Mouse (Mus musculus): ENCODE measurements at regions not wholly inside any gene's neighbourhood (a gene's known extent, or its start where the extent isn't known, plus 50 kb on each side); places are given as distances from the start of the nearest gene placed in this dataset.
A peak's percentile ranks its signal among the peaks of the same experiment; 100 is the strongest.

- Histone ChIP-seq H3K27me3 (ENCODE audit: control insufficient read depth, insufficient read depth, low read length, poor library complexity, severe bottlenecking) (no peaks in the 10 kb centered on the region), H3K36me3 (ENCODE audit: control insufficient read depth, insufficient read depth, low read length, poor library complexity, severe bottlenecking) (no peaks in the 10 kb centered on the region)
- DNase-seq (ENCODE audit: low read depth, low spot score) = peak; percentile 61
Observed at GRCm38 (mm10) chr10:67760424-67760823, 152.0 kb downstream of the Zfp365 start.

- H3K36me3 ChIP-seq (ENCODE audit: control insufficient read depth, insufficient read depth, low read length, poor library complexity, severe bottlenecking) = no peaks in the 10 kb centered on the region
- no peaks in the 10 kb centered on the region for H3K27me3 ChIP-seq (ENCODE audit: control insufficient read depth, insufficient read depth, low read length, poor library complexity, severe bottlenecking)
- no peak for DNase-seq (ENCODE audit: low read depth, low spot score)
Observed at GRCm38 (mm10) chr10:67748121-67748520, 164.3 kb downstream of the Zfp365 start.

- DNase-seq (ENCODE audit: low read depth, low spot score) = no peak
- no peaks in the 10 kb centered on the region for H3K36me3 ChIP-seq (ENCODE audit: control insufficient read depth, insufficient read depth, low read length, poor library complexity, severe bottlenecking)
- no peaks in the 10 kb centered on the region for H3K27me3 ChIP-seq (ENCODE audit: control insufficient read depth, insufficient read depth, low read length, poor library complexity, severe bottlenecking)
Observed at GRCm38 (mm10) chr10:67747461-67747860, 165.0 kb downstream of the Zfp365 start.

- no peaks in the 10 kb centered on the region for H3K27me3 ChIP-seq (ENCODE audit: control insufficient read depth, insufficient read depth, low read length, poor library complexity, severe bottlenecking)
- no peaks in the 10 kb centered on the region for H3K36me3 ChIP-seq (ENCODE audit: control insufficient read depth, insufficient read depth, low read length, poor library complexity, severe bottlenecking)
- DNase-seq (ENCODE audit: low read depth, low spot score) = no peak
Observed at GRCm38 (mm10) chr10:67746140-67746539, 166.3 kb downstream of the Zfp365 start.

GRCm38 (mm10) chr10:67743561-67743960 is 168.9 kb downstream of the Zfp365 start:
- Histone ChIP-seq H3K27me3 (ENCODE audit: control insufficient read depth, insufficient read depth, low read length, poor library complexity, severe bottlenecking) (no peaks in the 10 kb centered on the region), H3K36me3 (ENCODE audit: control insufficient read depth, insufficient read depth, low read length, poor library complexity, severe bottlenecking) (no peaks in the 10 kb centered on the region)
- DNase-seq (ENCODE audit: low read depth, low spot score) = no peak

GRCm38 (mm10) chr10:67742824-67743223 is 169.6 kb downstream of the Zfp365 start:
- H3K27me3 ChIP-seq (ENCODE audit: control insufficient read depth, insufficient read depth, low read length, poor library complexity, severe bottlenecking) = no peaks in the 10 kb centered on the region
- DNase-seq (ENCODE audit: low read depth, low spot score) = peak; percentile 29
- no peaks in the 10 kb centered on the region for H3K36me3 ChIP-seq (ENCODE audit: control insufficient read depth, insufficient read depth, low read length, poor library complexity, severe bottlenecking)

GRCm38 (mm10) chr10:67742305-67742704 is 170.2 kb downstream of the Zfp365 start:
- DNase-seq (ENCODE audit: low read depth, low spot score) = no peak
- no peaks in the 10 kb centered on the region for H3K36me3 ChIP-seq (ENCODE audit: control insufficient read depth, insufficient read depth, low read length, poor library complexity, severe bottlenecking)

GRCm38 (mm10) chr10:67739199-67739598 is 173.3 kb downstream of the Zfp365 start:
- Histone ChIP-seq H3K36me3 (ENCODE audit: control insufficient read depth, insufficient read depth, low read length, poor library complexity, severe bottlenecking) (no peaks in the 10 kb centered on the region), H3K27me3 (ENCODE audit: control insufficient read depth, insufficient read depth, low read length, poor library complexity, severe bottlenecking) (no peaks in the 10 kb centered on the region)
- DNase-seq (ENCODE audit: low read depth, low spot score) = no peak

More at GRCm38 (mm10) chr10:67742305-67742704, 170.2 kb downstream of the Zfp365 start:
- no peaks in the 10 kb centered on the region for H3K27me3 ChIP-seq (ENCODE audit: control insufficient read depth, insufficient read depth, low read length, poor library complexity, severe bottlenecking)

- H3K27me3 ChIP-seq (ENCODE audit: control insufficient read depth, insufficient read depth, low read length, poor library complexity, severe bottlenecking) = no peaks in the 10 kb centered on the region
- no peaks in the 10 kb centered on the region for H3K36me3 ChIP-seq (ENCODE audit: control insufficient read depth, insufficient read depth, low read length, poor library complexity, severe bottlenecking)
- DNase-seq (ENCODE audit: low read depth, low spot score) = peak; percentile 36
Observed at GRCm38 (mm10) chr10:67736636-67737035, 175.8 kb downstream of the Zfp365 start.

- no peaks in the 10 kb centered on the region for H3K27me3 ChIP-seq (ENCODE audit: control insufficient read depth, insufficient read depth, low read length, poor library complexity, severe bottlenecking)
- DNase-seq (ENCODE audit: low read depth, low spot score) = no peak
- H3K36me3 ChIP-seq (ENCODE audit: control insufficient read depth, insufficient read depth, low read length, poor library complexity, severe bottlenecking) = no peaks in the 10 kb centered on the region
Observed at GRCm38 (mm10) chr10:67731577-67731976, 180.9 kb downstream of the Zfp365 start.

- no peaks in the 10 kb centered on the region for H3K36me3 ChIP-seq (ENCODE audit: control insufficient read depth, insufficient read depth, low read length, poor library complexity, severe bottlenecking)
- no peaks in the 10 kb centered on the region for H3K27me3 ChIP-seq (ENCODE audit: control insufficient read depth, insufficient read depth, low read length, poor library complexity, severe bottlenecking)
- peak; percentile 54 for DNase-seq (ENCODE audit: low read depth, low spot score)
Observed at GRCm38 (mm10) chr10:67729271-67729670, 180.5 kb upstream of the Ado start.

- Histone ChIP-seq H3K27me3 (ENCODE audit: control insufficient read depth, insufficient read depth, low read length, poor library complexity, severe bottlenecking) (no peaks in the 10 kb centered on the region), H3K36me3 (ENCODE audit: control insufficient read depth, insufficient read depth, low read length, poor library complexity, severe bottlenecking) (no peaks in the 10 kb centered on the region)
- no peak for DNase-seq (ENCODE audit: low read depth, low spot score)
Observed at GRCm38 (mm10) chr10:67727580-67727979, 178.8 kb upstream of the Ado start.

GRCm38 (mm10) chr10:67726796-67727195 is 178.0 kb upstream of the Ado start:
- DNase-seq (ENCODE audit: low read depth, low spot score) = no peak
- no peaks in the 10 kb centered on the region for H3K27me3 ChIP-seq (ENCODE audit: control insufficient read depth, insufficient read depth, low read length, poor library complexity, severe bottlenecking)
- H3K36me3 ChIP-seq (ENCODE audit: control insufficient read depth, insufficient read depth, low read length, poor library complexity, severe bottlenecking) = no peaks in the 10 kb centered on the region

- no peaks in the 10 kb centered on the region for H3K36me3 ChIP-seq (ENCODE audit: control insufficient read depth, insufficient read depth, low read length, poor library complexity, severe bottlenecking)
- H3K27me3 ChIP-seq (ENCODE audit: control insufficient read depth, insufficient read depth, low read length, poor library complexity, severe bottlenecking) = no peaks in the 10 kb centered on the region
- DNase-seq (ENCODE audit: low read depth, low spot score) = no peak
Observed at GRCm38 (mm10) chr10:67726351-67726750, 177.6 kb upstream of the Ado start.

GRCm38 (mm10) chr10:67721787-67722186 is 173.0 kb upstream of the Ado start:
- no peaks in the 10 kb centered on the region for H3K36me3 ChIP-seq (ENCODE audit: control insufficient read depth, insufficient read depth, low read length, poor library complexity, severe bottlenecking)
- DNase-seq (ENCODE audit: low read depth, low spot score) = peak; percentile 68
- no peaks in the 10 kb centered on the region for H3K27me3 ChIP-seq (ENCODE audit: control insufficient read depth, insufficient read depth, low read length, poor library complexity, severe bottlenecking)

- DNase-seq (ENCODE audit: low read depth, low spot score) = no peak
- Histone ChIP-seq H3K36me3 (ENCODE audit: control insufficient read depth, insufficient read depth, low read length, poor library complexity, severe bottlenecking) (no peaks in the 10 kb centered on the region), H3K27me3 (ENCODE audit: control insufficient read depth, insufficient read depth, low read length, poor library complexity, severe bottlenecking) (no peaks in the 10 kb centered on the region)
Observed at GRCm38 (mm10) chr10:67717506-67717905, 168.8 kb upstream of the Ado start.
